In genomic region chr8:120439309-120439708, GRCm38 (mm10) we compare ENCODE assay signal across 9 mouse cellular contexts.
DNase-seq lines count a peak whose midpoint lies in the region; ATAC-seq and TF ChIP-seq lines count a peak whose summit lies in the region.
"Had no signal": no experiment of that assay in that cellular context is flagged by ENCODE, and none has a peak within 500 bp of the region (broad histone marks: within the 10 kb centered on the region; RNA-seq: fewer than 3 reads in every experiment).

No protein-coding gene starts in this region.

- H3K4me2 ChIP-seq in heart, embryonic 11.5 days = peak overlapping the region; percentile 23; the same call in 1 of the 2 replicates
- H3K4me2 ChIP-seq in hindbrain, embryonic 14.5 days (replicated peaks) = peak overlapping the region; percentile 17; the same call in 1 of the 2 replicates
- H3K4me2 ChIP-seq in midbrain, embryonic 15.5 days = peak overlapping the region; percentile 27

- 14% methylated on average over 19 of the region's 19 CpGs for WGBS in heart, embryonic 11.5 days (ENCODE audit: insufficient replicate concordance)
- 7% methylated on average over 19 of the region's 19 CpGs for WGBS in hindbrain, embryonic 14.5 days
- 5% methylated on average over 19 of the region's 19 CpGs for WGBS in midbrain, embryonic 15.5 days
- 93% methylated on average over 19 of the region's 19 CpGs for WGBS in thymus, adult 2 months

- no peak for TF ChIP-seq CTCF in thymus, adult 2 months (IDR thresholded peaks at IDR 0.05; ENCODE audit: borderline replicate concordance, control insufficient read depth, extremely low read depth, insufficient read depth, low read length, poor library complexity)

- DNase-seq in heart, postnatal 36 days = no peak
- peak; percentile 59 for DNase-seq in brain, adult 2 months (ENCODE audit: low read depth, low spot score)
- DNase-seq in hindbrain, embryonic 14.5 days (ENCODE audit: low spot score) = peak; percentile 69
- no peak for DNase-seq in thymus, adult 2 months
- DNase-seq in spleen, adult 12 weeks (ENCODE audit: low spot score) = no peak
- no peak for DNase-seq in ovary, adult 18-20 months (ENCODE audit: low spot score)
- DNase-seq: adrenal gland, postnatal 25 days had no signal

- H3K9me3 ChIP-seq in heart, embryonic 11.5 days (replicated peaks; ENCODE audit: control insufficient read depth, low read length) = no peaks in the 10 kb centered on the region
- no peaks in the 10 kb centered on the region for H3K9me3 ChIP-seq in hindbrain, embryonic 14.5 days (ENCODE audit: control insufficient read depth, low read length)
- H3K9me3 ChIP-seq in midbrain, embryonic 15.5 days = no peaks in the 10 kb centered on the region

- intact Hi-C loops in heart, postnatal 36 days (cut with DNase I) = no loop called here

- no peak for ATAC-seq in heart, embryonic 11.5 days (replicated peaks; ENCODE audit: insufficient number of reproducible peaks, low FRiP score, low TSS enrichment)
- peak; percentile 67 for ATAC-seq in hindbrain, embryonic 14.5 days (ENCODE audit: low FRiP score)
- ATAC-seq in midbrain, embryonic 15.5 days (replicated peaks) = peak; percentile 65

- H3K4me3 ChIP-seq in heart, embryonic 11.5 days (ENCODE audit: low read depth, low read length) = no peak overlapping the region
- H3K4me3 ChIP-seq in hindbrain, embryonic 14.5 days (replicated peaks; ENCODE audit: low read length) = no peak overlapping the region
- no peak overlapping the region for H3K4me3 ChIP-seq in midbrain, embryonic 15.5 days
- no peak overlapping the region for H3K4me3 ChIP-seq in thymus, adult 2 months (ENCODE audit: control insufficient read depth, insufficient read depth, low read length)

- no peaks in the 10 kb centered on the region for H3K36me3 ChIP-seq in heart, embryonic 11.5 days (ENCODE audit: control insufficient read depth, insufficient read depth, low read length)
- H3K36me3 ChIP-seq in hindbrain, embryonic 14.5 days (replicated peaks; ENCODE audit: control insufficient read depth, insufficient read depth) = no peaks in the 10 kb centered on the region
- H3K36me3 ChIP-seq in midbrain, embryonic 15.5 days (replicated peaks) = no peaks in the 10 kb centered on the region
- H3K36me3 ChIP-seq in thymus, adult 2 months (ENCODE audit: control insufficient read depth, insufficient read depth, low read length) = no peaks in the 10 kb centered on the region

- no peak overlapping the region for H3K27ac ChIP-seq in heart, embryonic 11.5 days (ENCODE audit: low read depth, low read length)
- H3K27ac ChIP-seq in hindbrain, embryonic 14.5 days = peak overlapping the region; percentile 74
- peak overlapping the region; percentile 71 for H3K27ac ChIP-seq in midbrain, embryonic 15.5 days
- no peak overlapping the region for H3K27ac ChIP-seq in thymus, adult 2 months (ENCODE audit: control insufficient read depth, insufficient read depth, low read length)

- H3K9ac ChIP-seq in heart, embryonic 11.5 days (ENCODE audit: low read depth, low read length) = 0 out of 2 replicates have a peak overlapping the region, but pooled peaks have one; percentile 6
- peak overlapping the region; percentile 14; the same call in 1 of the 2 replicates for H3K9ac ChIP-seq in hindbrain, embryonic 14.5 days
- H3K9ac ChIP-seq in midbrain, embryonic 15.5 days = no peak overlapping the region; the same call in 1 of the 2 replicates

- peaks cover 25% of the 10 kb centered on the region for H3K4me1 ChIP-seq in heart, embryonic 11.5 days (ENCODE audit: control insufficient read depth, insufficient read depth, low read length)
- peaks cover 42% of the 10 kb centered on the region for H3K4me1 ChIP-seq in hindbrain, embryonic 14.5 days (replicated peaks; ENCODE audit: control insufficient read depth, insufficient read depth, low read length)
- H3K4me1 ChIP-seq in midbrain, embryonic 15.5 days = peaks cover 52% of the 10 kb centered on the region
- H3K4me1 ChIP-seq in thymus, adult 2 months (replicated peaks; ENCODE audit: control insufficient read depth, insufficient read depth, low read length) = peaks cover 18% of the 10 kb centered on the region

- no peak for TF ChIP-seq POLR2A in thymus, adult 2 months (IDR thresholded peaks at IDR 0.05; ENCODE audit: control insufficient read depth, extremely low read depth, insufficient read depth, low read length, poor library complexity)

- H3K27me3 ChIP-seq in heart, embryonic 11.5 days (ENCODE audit: control insufficient read depth, insufficient read depth, low read length) = peaks cover 13% of the 10 kb centered on the region
- H3K27me3 ChIP-seq in hindbrain, embryonic 14.5 days (ENCODE audit: control insufficient read depth, insufficient read depth, low read length) = no peaks in the 10 kb centered on the region
- no peaks in the 10 kb centered on the region for H3K27me3 ChIP-seq in midbrain, embryonic 15.5 days (replicated peaks)
- H3K27me3 ChIP-seq in thymus, adult 2 months (ENCODE audit: control insufficient read depth, insufficient read depth, low read length) = no peaks in the 10 kb centered on the region

Comparison
In these comparisons a context has a peak if more than half of its experiments do, and no peak if none do; other contexts are left out.
1. H3K27ac ChIP-seq: peak in hindbrain, embryonic 14.5 days (single experiment) and midbrain, embryonic 15.5 days (single experiment); none in heart, embryonic 11.5 days (single experiment) and thymus, adult 2 months (single experiment).
2. DNase-seq: peak in brain, adult 2 months (single experiment) and hindbrain, embryonic 14.5 days (single experiment); none in heart, postnatal 36 days (0 of 2), thymus, adult 2 months (single experiment), spleen, adult 12 weeks (single experiment) and ovary, adult 18-20 months (single experiment).
3. Peak in every context shown above with its lines, with median percentiles within 50 percentile points of each other: H3K4me2 ChIP-seq.